Mouse (Mus musculus): Measurements from ENCODE around the gene Bmt2. TPM values are rescaled to one million over a fixed set of nuclear protein-coding genes. Genes with fewer than 3 reads are reported as not detected.
A peak's percentile ranks its signal among the peaks of the same experiment; 100 is the strongest.

Gene Bmt2
- total and polyA plus RNA-seq, 2 experiments, result 0.99 to 9.3 TPM

DNA sequence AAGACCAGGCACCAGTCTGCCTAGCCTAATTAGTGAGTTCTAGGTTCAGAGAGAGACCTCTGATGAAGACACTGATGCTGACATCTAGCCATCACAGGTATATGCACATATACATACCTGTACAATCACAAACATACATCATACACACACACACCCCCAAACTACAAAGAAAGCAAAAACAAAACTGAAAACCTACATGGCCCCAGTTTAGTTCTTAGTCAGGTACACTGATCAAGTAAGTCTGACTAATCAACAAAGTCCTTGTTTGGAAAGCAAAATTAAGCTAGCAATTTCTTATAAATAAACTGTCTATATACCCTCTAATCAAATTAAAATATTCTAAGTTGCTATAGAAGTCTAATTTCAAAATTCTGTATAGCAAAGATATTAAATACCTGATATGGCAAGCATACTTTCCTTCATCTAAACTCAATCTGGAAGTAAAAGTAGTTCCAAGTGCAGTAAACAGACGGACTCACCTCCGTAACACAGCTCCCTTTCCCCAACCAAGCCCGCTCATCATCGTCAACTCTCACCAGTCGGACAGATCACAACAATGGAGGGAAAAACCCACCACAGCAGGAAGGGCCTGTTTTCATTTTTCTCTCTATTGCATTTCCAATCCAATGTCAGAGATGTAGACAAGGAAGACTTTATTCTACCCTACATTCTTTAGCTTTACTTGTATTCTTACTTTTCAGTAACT, 3.0 kb downstream of the Bmt2 start:
- no peak overlapping the region for H3K27ac ChIP-seq (replicated peaks; ENCODE audit: insufficient read depth, low read depth, low read length)
- no peaks in the 10 kb centered on the region for H3K27me3 ChIP-seq (ENCODE audit: control insufficient read depth, insufficient read depth, low read length)
- no peak overlapping the region for H3K9ac ChIP-seq (ENCODE audit: low read depth, low read length)
- no peak for TF ChIP-seq POLR2A (IDR thresholded peaks at IDR 0.05; ENCODE audit: extremely low read depth, insufficient read depth, low read length)
- no peak for TF ChIP-seq CTCF (IDR thresholded peaks at IDR 0.05; ENCODE audit: low read depth, low read length)
- H3K36me3 ChIP-seq (ENCODE audit: control insufficient read depth, insufficient read depth, low read length), result 0 out of 2 replicates have a peak, but pooled peaks cover 1% of the 10 kb centered on the region
- no peak for DNase-seq (ENCODE audit: extremely low read depth, low read depth, low spot score)
- peaks cover 3% of the 10 kb centered on the region; the same call in 1 of the 2 replicates for H3K4me1 ChIP-seq (ENCODE audit: control insufficient read depth, insufficient read depth, low read length)
- 97% methylated on average over 5 of the region's 5 CpGs for WGBS
- H3K4me3 ChIP-seq (ENCODE audit: insufficient read depth, low read depth, low read length), result no peak overlapping the region
- peaks cover 14% of the 10 kb centered on the region for H3K79me2 ChIP-seq (ENCODE audit: control insufficient read depth, insufficient read depth, low read length)

DNA sequence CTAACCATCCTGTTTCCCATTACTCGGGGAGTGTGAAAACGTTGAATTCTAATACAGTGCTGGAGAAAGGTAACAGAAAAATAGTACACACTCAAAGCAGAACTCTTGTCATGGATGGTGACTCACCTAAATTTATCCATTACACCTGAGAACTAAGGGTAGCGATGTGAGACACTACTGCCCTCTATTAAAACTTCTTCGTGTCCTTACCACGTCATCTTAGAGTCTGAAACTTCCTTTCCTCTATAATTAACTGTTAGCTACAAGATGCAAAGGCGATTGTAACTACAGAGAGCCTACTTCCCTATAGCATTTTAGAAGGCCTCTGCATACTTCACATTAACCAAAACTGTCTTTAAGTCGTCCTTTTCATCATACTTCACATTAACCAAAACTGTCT, 12.1 kb downstream of the Bmt2 start:
- 81% methylated on average over 7 of the region's 7 CpGs for WGBS

DNA sequence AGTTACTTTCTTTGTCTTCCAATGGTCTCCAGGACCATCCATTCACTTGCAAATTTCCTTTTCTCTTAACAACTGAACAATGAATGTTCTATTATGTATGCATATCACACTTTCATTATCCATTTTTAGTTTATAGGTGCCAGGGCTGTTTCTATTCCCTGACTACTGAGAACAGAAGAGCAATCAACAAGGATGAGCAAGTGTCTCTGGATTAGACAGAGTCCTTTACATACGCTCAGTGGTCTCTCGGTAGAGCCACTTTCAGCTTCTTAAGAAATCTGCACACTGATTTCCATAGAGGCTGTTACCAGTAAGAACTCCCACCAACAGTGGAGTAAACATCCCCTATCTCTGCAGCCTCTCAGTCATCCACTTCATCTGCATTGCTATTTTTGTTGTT, 19.8 kb downstream of the Bmt2 start:
- Histone ChIP-seq H3K27ac (replicated peaks; ENCODE audit: insufficient read depth, low read depth, low read length) (no peak overlapping the region), H3K36me3 (ENCODE audit: control insufficient read depth, insufficient read depth, low read length) (peaks cover 9% of the 10 kb centered on the region), H3K27me3 (ENCODE audit: control insufficient read depth, insufficient read depth, low read length) (no peaks in the 10 kb centered on the region), H3K4me3 (ENCODE audit: insufficient read depth, low read depth, low read length) (no peak overlapping the region), H3K79me2 (ENCODE audit: control insufficient read depth, insufficient read depth, low read length) (peaks cover 4% of the 10 kb centered on the region), H3K9ac (ENCODE audit: low read depth, low read length) (no peak overlapping the region), H3K4me1 (ENCODE audit: control insufficient read depth, insufficient read depth, low read length) (peaks cover 10% of the 10 kb centered on the region)
- no peak for DNase-seq (ENCODE audit: extremely low read depth, low read depth, low spot score)
- 100% methylated on average over 2 of the region's 2 CpGs for WGBS
- no peak for TF ChIP-seq CTCF (IDR thresholded peaks at IDR 0.05; ENCODE audit: low read depth, low read length)
- TF ChIP-seq POLR2A (IDR thresholded peaks at IDR 0.05; ENCODE audit: extremely low read depth, insufficient read depth, low read length), result no peak

More for the DNA sequence above, 12.1 kb downstream of the Bmt2 start:
- H3K79me2 ChIP-seq (ENCODE audit: control insufficient read depth, insufficient read depth, low read length), result no peaks in the 10 kb centered on the region; the same call in 1 of the 2 replicates
- H3K4me1 ChIP-seq (ENCODE audit: control insufficient read depth, insufficient read depth, low read length), result peaks cover 2% of the 10 kb centered on the region; the same call in 1 of the 2 replicates
- no peak overlapping the region for H3K4me3 ChIP-seq (ENCODE audit: insufficient read depth, low read depth, low read length)
- H3K27me3 ChIP-seq (ENCODE audit: control insufficient read depth, insufficient read depth, low read length), result no peaks in the 10 kb centered on the region
- peaks cover 7% of the 10 kb centered on the region for H3K36me3 ChIP-seq (ENCODE audit: control insufficient read depth, insufficient read depth, low read length)
- no peak overlapping the region for H3K9ac ChIP-seq (ENCODE audit: low read depth, low read length)
- no peak for TF ChIP-seq CTCF (IDR thresholded peaks at IDR 0.05; ENCODE audit: low read depth, low read length)
- no peak for TF ChIP-seq POLR2A (IDR thresholded peaks at IDR 0.05; ENCODE audit: extremely low read depth, insufficient read depth, low read length)
- H3K27ac ChIP-seq (replicated peaks; ENCODE audit: insufficient read depth, low read depth, low read length), result no peak overlapping the region
- no peak for DNase-seq (ENCODE audit: extremely low read depth, low read depth, low spot score)

DNA sequence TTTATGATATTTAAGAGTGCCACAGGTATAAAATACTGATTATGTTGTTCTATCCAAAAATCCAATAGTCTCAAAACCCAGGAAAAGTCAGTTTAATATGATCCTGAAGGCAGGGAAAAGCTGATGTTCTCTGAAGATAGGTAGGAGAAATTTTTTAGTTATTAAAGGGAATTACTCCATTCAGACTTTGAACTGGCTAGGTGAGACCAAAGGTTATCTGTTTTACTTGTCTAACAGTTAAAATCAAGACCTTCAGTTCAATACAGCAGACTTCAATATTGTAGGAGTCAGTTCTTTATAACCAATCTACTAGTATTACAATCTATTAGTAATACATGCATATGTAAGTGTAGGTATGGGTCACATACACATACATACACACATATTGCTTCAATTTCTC, 23.7 kb downstream of the Bmt2 start:
- H3K4me1 ChIP-seq (ENCODE audit: control insufficient read depth, insufficient read depth, low read length), result peaks cover 11% of the 10 kb centered on the region
- peak; percentile 93 for DNase-seq (ENCODE audit: extremely low read depth, low read depth, low spot score)
- TF ChIP-seq POLR2A (IDR thresholded peaks at IDR 0.05; ENCODE audit: extremely low read depth, insufficient read depth, low read length) (no peak), CTCF (IDR thresholded peaks at IDR 0.05; ENCODE audit: low read depth, low read length) (no peak)

DNA sequence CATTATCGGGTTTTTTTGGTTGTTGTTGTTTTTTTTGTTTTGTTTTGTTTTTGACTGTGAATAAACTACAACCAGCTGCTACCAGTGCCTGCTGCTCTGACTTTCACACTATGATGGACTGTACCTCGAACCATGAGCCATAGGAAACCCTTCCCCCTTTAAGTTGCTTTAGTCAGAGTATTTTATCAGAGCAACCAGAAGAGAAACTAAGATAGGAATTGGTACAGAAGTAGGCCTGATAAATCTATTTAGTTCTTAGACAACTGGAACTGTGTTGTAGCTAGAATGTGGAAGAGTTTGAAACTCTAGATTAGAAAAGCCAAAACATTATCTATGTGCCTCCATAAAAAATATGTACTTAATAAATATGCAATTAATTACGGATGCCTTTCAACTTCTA, 25.5 kb downstream of the Bmt2 start:
- H3K79me2 ChIP-seq (ENCODE audit: control insufficient read depth, insufficient read depth, low read length), result peaks cover 14% of the 10 kb centered on the region; the same call in 1 of the 2 replicates
- no peak overlapping the region for H3K9ac ChIP-seq (ENCODE audit: low read depth, low read length)
- 94% methylated on average over 3 of the region's 3 CpGs for WGBS
- H3K4me1 ChIP-seq (ENCODE audit: control insufficient read depth, insufficient read depth, low read length), result peaks cover 11% of the 10 kb centered on the region
- H3K4me3 ChIP-seq (ENCODE audit: insufficient read depth, low read depth, low read length), result no peak overlapping the region
- H3K27ac ChIP-seq (replicated peaks; ENCODE audit: insufficient read depth, low read depth, low read length), result no peak overlapping the region
- DNase-seq (ENCODE audit: extremely low read depth, low read depth, low spot score), result no peak
- H3K27me3 ChIP-seq (ENCODE audit: control insufficient read depth, insufficient read depth, low read length), result no peaks in the 10 kb centered on the region
- no peak for TF ChIP-seq POLR2A (IDR thresholded peaks at IDR 0.05; ENCODE audit: extremely low read depth, insufficient read depth, low read length)
- no peak for TF ChIP-seq CTCF (IDR thresholded peaks at IDR 0.05; ENCODE audit: low read depth, low read length)
- no peaks in the 10 kb centered on the region for H3K36me3 ChIP-seq (ENCODE audit: control insufficient read depth, insufficient read depth, low read length)

More for the DNA sequence above, 23.7 kb downstream of the Bmt2 start:
- H3K27ac ChIP-seq (replicated peaks; ENCODE audit: insufficient read depth, low read depth, low read length), result no peak overlapping the region
- H3K9ac ChIP-seq (ENCODE audit: low read depth, low read length), result no peak overlapping the region
- H3K79me2 ChIP-seq (ENCODE audit: control insufficient read depth, insufficient read depth, low read length), result peaks cover 4% of the 10 kb centered on the region; the same call in 1 of the 2 replicates
- H3K27me3 ChIP-seq (ENCODE audit: control insufficient read depth, insufficient read depth, low read length), result no peaks in the 10 kb centered on the region
- H3K36me3 ChIP-seq (ENCODE audit: control insufficient read depth, insufficient read depth, low read length), result peaks cover 2% of the 10 kb centered on the region; the same call in 1 of the 2 replicates
- H3K4me3 ChIP-seq (ENCODE audit: insufficient read depth, low read depth, low read length), result no peak overlapping the region

DNA sequence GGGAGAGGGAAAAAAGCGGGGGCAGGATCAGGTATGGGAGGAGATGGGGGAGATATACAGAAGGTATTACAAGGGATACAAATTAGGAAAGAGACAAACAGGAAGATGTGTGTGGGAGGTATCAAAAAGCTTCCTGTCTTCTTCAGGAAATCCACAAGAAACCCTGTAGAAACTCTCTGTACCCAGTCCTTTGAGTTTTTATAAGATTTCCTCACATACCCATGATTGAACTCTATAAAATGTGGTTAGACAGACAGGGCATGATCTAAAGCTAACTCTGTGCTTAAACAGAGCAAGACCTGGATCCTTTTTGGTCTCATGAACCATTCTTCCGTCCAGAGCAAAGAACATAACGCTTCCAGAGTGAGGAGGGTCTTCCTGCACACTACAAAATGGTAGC, 26.9 kb downstream of the Bmt2 start:
- peaks cover 14% of the 10 kb centered on the region; the same call in 1 of the 2 replicates for H3K79me2 ChIP-seq (ENCODE audit: control insufficient read depth, insufficient read depth, low read length)
- TF ChIP-seq POLR2A (IDR thresholded peaks at IDR 0.05; ENCODE audit: extremely low read depth, insufficient read depth, low read length), result no peak
- TF ChIP-seq CTCF (IDR thresholded peaks at IDR 0.05; ENCODE audit: low read depth, low read length), result no peak
- no peaks in the 10 kb centered on the region for H3K36me3 ChIP-seq (ENCODE audit: control insufficient read depth, insufficient read depth, low read length)
- peaks cover 11% of the 10 kb centered on the region for H3K4me1 ChIP-seq (ENCODE audit: control insufficient read depth, insufficient read depth, low read length)
- no peak for DNase-seq (ENCODE audit: extremely low read depth, low read depth, low spot score)
- no peaks in the 10 kb centered on the region for H3K27me3 ChIP-seq (ENCODE audit: control insufficient read depth, insufficient read depth, low read length)
- H3K9ac ChIP-seq (ENCODE audit: low read depth, low read length), result no peak overlapping the region
- H3K4me3 ChIP-seq (ENCODE audit: insufficient read depth, low read depth, low read length), result no peak overlapping the region
- H3K27ac ChIP-seq (replicated peaks; ENCODE audit: insufficient read depth, low read depth, low read length), result no peak overlapping the region
- 92% methylated on average over 3 of the region's 3 CpGs for WGBS

Measured in liver, adult 2 months (tissue).